Mouse (Mus musculus): ENCODE results near the gene Olfr97.
"Not testable (repeated sequence)": the region's sequence is repeated elsewhere in the genome, so short reads cannot be mapped to it uniquely, and the experiment has no call there.

Gene Olfr97

DNA sequence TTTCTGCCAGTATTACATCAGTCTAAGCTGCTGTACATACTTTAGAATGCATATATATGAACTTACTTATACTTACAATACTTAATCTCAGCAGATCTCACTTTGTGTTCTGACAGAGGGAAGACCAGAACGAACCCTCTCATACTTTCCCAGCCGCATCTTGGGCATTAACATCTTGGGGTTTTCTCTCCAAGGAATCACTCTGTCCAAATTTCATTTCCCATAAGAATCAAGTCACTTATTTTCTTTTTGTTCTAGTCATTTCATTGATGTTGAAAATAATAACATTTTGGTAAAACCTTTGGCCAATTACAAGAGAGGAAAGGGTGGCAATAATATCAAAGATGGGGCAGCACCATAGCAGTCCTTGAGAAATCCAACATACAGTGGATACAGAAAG is at the start of gene Olfr97:
Olfr97 (minus strand) TSS at position 101 of the 400 bp plus-strand sequence.
- not testable (repeated sequence) for DNase-seq (ENCODE audit: low read depth, low spot score)

GRCm38 (mm10) chr17:37283360-37283759 is 46.2 kb upstream of the Olfr97 start, which contains the start of gene Olfr99:
Olfr99 (minus strand) TSS chr17:37283460.
- no peak for DNase-seq (ENCODE audit: low read depth, low spot score)

DNA sequence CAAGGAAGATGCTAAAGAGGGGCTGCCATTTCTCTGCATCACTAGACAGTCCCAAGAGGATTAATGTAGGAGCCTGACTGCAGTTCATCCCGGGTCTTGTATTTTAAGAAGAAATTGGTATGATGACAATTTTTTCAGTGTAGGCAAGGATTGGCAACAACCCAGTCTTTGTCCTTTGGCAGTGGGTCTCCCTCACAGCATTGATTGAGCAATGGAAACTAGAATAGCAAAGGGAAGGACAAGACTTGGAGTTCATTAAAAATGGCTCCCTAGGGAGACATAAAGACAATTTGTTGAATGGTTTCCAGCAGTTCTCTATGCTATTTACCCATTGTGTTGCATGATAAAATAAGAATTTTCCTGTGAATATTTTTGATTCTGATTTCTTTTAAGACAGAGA is 43.2 kb upstream of the Olfr97 start:
- DNase-seq (ENCODE audit: low read depth, low spot score): no peak

GRCm38 (mm10) chr17:37276573-37276972 is 39.4 kb upstream of the Olfr97 start:
- DNase-seq (ENCODE audit: low read depth, low spot score): no peak

GRCm38 (mm10) chr17:37275626-37276248 is 38.6 kb upstream of the Olfr97 start:
- DNase-seq (ENCODE audit: low read depth, low spot score): no peak

DNA sequence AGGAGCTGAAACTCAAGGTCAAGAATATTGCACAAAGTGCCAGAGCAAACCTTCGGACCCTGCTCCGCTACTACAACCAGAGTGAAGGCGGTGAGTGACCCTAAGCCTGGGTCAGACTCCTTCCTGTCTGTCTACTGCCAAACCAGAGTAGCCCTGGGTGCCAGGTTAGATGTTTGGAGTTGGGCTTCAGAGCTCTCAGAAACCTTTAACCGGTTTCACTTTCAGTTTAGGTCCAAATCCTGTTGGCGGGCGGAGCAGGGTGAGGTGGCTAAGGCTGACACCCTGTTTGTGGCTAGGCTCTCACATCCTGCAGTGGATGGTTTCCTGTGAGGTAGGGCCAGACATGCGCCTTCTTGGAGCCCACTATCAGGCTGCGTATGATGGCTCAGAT is 33.6 kb upstream of the Olfr97 start:
- DNase-seq (ENCODE audit: low read depth, low spot score): peak; percentile 7

GRCm38 (mm10) chr17:37270058-37270701 is 33.0 kb upstream of the Olfr97 start, which contains the start of gene H2-M3:
H2-M3 (plus strand) TSS chr17:37270220.
- DNase-seq (ENCODE audit: low read depth, low spot score): peak; percentile 87

- no peak for DNase-seq (ENCODE audit: low read depth, low spot score)
Observed at GRCm38 (mm10) chr17:37263626-37264025, 26.5 kb upstream of the Olfr97 start, which contains the start of gene Olfr98. Olfr98 (minus strand) TSS chr17:37263749.

DNA sequence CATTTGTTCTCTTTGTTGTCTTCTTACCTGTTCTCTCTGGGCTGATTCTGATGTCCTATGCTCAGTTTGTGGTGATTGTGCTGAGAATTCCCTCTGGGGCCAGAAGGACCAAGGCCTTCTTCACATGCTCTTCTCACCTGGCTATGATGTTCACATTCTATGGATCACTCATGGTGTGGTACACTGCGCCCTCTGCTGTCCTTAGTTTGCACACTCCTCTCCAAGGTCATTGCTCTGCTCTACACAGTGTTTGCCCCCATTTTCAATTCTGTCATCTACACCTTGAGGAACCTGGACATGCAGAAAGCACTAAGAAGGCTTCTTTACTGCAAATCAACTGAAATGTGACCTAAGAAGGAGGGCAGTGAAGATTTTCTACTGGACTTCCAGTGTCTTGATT is 13.4 kb upstream of the Olfr97 start:
- DNase-seq (ENCODE audit: low read depth, low spot score): peak; percentile 25

DNA sequence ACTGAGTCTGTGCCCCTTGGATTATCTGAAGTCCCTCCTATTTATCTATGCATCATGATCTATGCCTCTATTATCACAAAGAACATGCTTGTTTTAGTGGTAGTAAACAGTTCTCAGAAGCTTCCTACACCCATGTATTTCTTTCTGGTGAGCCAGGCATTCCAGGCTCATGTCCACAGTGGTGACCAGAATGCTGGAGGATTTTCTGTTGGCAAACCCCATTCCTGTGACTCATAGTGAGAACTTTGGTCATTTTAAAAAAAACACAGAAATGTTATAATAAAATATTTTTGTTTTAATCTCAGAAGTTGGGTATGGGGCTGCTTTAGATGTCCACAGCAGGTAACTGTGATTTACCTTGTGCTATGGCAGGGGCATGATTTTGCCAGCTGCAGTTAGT is 12.3 kb upstream of the Olfr97 start:
- no peak for DNase-seq (ENCODE audit: low read depth, low spot score)

- DNase-seq (ENCODE audit: low read depth, low spot score): peak; percentile 62
Observed at GRCm38 (mm10) chr17:37246715-37247114, 9.6 kb upstream of the Olfr97 start.

- DNase-seq (ENCODE audit: low read depth, low spot score): no peak
Observed at GRCm38 (mm10) chr17:37242198-37242597, 5.1 kb upstream of the Olfr97 start.

DNA sequence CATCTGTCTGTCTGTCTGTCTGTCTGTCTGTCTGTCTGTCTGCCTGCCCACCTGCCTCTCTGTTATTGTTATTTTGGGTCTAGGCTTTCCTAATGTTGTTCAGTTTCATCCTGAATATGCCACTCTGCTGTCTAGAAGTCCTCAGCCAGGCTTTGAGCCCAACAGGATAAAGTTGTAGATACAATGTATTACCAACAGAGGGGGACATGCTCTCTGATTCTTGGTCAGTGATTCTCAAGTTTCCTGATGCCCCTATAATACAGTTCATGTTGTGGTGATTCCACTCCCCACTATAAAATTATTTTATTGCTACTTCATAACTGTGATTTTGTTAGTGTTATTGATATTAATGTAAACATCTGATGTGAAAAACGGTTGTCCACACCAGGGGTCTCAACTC is 15.3 kb downstream of the Olfr97 start:
- no peak for DNase-seq (ENCODE audit: low read depth, low spot score)

DNA sequence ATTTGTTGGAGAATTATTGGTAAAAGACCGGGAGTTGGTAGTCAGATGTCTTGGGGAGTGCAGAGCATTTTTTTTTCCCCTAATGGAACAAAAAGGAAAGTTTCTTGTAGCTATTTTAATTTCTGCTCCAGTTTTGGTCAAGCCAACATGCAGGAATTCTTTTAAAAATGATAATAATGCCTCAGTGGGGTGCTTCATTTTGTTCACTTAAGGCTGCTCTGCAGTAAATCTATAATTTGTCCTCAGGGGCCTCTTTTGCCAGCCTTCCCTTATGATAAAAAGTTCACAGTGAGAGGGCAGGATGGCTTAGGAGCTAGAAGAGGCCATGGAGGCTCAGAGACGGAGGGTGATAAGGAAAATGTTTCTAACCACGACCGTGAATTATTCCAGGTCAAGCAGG is 17.3 kb downstream of the Olfr97 start, which contains the start of gene Olfr96:
Olfr96 (plus strand) TSS at position 301 of the 400 bp plus-strand sequence.
- no peak for DNase-seq (ENCODE audit: low read depth, low spot score)

DNA sequence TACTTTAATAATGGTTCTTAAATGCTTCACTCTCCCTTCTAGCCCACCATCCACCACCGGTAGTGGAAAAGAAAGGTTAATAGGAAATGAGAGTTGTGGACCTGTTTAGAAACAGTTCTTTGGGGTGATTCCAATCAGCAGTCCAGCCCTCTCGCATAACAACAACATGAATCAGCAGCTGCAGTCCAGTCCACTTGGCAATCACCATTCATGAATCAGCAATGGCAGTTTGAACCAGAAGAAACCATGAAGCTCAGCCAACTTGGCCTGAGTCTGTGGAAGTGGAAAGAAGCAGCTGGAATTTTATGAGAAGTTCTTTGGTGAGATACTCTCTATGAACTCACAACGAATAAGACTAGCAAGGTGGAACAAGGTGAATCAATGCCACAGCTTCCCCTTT is 18.6 kb downstream of the Olfr97 start:
- no peak for DNase-seq (ENCODE audit: low read depth, low spot score)

DNA sequence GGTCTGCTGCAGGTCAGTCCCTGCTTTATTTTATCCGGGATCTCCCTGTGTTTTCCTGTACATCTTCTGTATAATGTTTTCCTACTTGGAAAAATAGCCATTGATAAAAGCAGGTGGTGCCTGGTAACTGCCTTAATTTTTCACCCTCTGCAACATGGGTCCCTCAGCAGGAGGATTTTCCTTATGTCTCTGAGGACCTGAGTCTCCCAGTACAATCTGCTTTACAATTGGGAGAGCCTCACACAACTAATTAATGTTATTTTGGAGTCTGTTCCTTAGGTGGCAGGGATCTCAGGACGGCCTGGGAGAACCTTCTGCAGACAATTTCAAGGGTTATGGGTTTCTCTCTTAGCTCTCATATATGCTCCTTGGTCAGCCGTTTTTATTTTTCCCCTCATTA is 24.1 kb downstream of the Olfr97 start, which contains the start of gene Olfr95:
Olfr95 (minus strand) TSS at position 101 of the 400 bp plus-strand sequence.
- DNase-seq (ENCODE audit: low read depth, low spot score): no peak

GRCm38 (mm10) chr17:37210884-37211768 is 26.0 kb downstream of the Olfr97 start:
- peak; percentile 69 for DNase-seq (ENCODE audit: low read depth, low spot score)

GRCm38 (mm10) chr17:37203917-37204236 is 33.3 kb downstream of the Olfr97 start:
- no peak for DNase-seq (ENCODE audit: low read depth, low spot score)

- DNase-seq (ENCODE audit: low read depth, low spot score): peak; percentile 91
Observed at GRCm38 (mm10) chr17:37203206-37203916, 33.8 kb downstream of the Olfr97 start.

- DNase-seq (ENCODE audit: low read depth, low spot score): no peak
Observed at GRCm38 (mm10) chr17:37200894-37201293, 36.2 kb downstream of the Olfr97 start, which contains the start of gene Olfr94. Olfr94 (minus strand) TSS chr17:37200994.

Data from brain, adult 2 months (tissue).